Mouse (Mus musculus): Measurements from ENCODE around the gene Catsper4. TPM values are rescaled to one million over a fixed set of nuclear protein-coding genes. Genes with fewer than 3 reads are reported as not detected.

The Catsper4 gene
- polyA plus RNA-seq, 1 experiment from 2014 or later, result 0.26 TPM

- H3K36me3 ChIP-seq, result no peaks in the 10 kb centered on the region
- H3K27me3 ChIP-seq (replicated peaks), result peaks cover 20% of the 10 kb centered on the region
- no peaks in the 10 kb centered on the region for H3K9me3 ChIP-seq
- H3K4me3 ChIP-seq (replicated peaks), result no peak overlapping the region
- H3K27ac ChIP-seq, result peak overlapping the region; percentile 16; the same call in 1 of the 2 replicates
- H3K9ac ChIP-seq, result no peak overlapping the region
- peaks cover 28% of the 10 kb centered on the region for H3K4me1 ChIP-seq
- 23% methylated on average over 19 of the region's 19 CpGs for WGBS
- ATAC-seq (ENCODE audit: insufficient read depth, low FRiP score, low read depth), result 0 out of 2 replicates have a peak, but pooled peaks have one; percentile 8
- peak overlapping the region; percentile 17; the same call in 1 of the 2 replicates for H3K4me2 ChIP-seq
Measured at GRCm38 (mm10) chr4:134256407-134257197, 29.4 kb upstream of the Catsper4 start.

- Histone ChIP-seq H3K9ac (no peak overlapping the region), H3K36me3 (no peaks in the 10 kb centered on the region), H3K4me1 (peaks cover 35% of the 10 kb centered on the region), H3K27me3 (replicated peaks) (peaks cover 28% of the 10 kb centered on the region), H3K4me3 (replicated peaks) (no peak overlapping the region), H3K9me3 (no peaks in the 10 kb centered on the region), H3K4me2 (no peak overlapping the region), H3K27ac (no peak overlapping the region)
- ATAC-seq (ENCODE audit: insufficient read depth, low FRiP score, low read depth), result no peak
- 43% methylated on average over 4 of the region's 4 CpGs for WGBS
Measured at GRCm38 (mm10) chr4:134255854-134256253, 28.7 kb upstream of the Catsper4 start.

GRCm38 (mm10) chr4:134254835-134255234 is 27.7 kb upstream of the Catsper4 start:
- no peaks in the 10 kb centered on the region for H3K9me3 ChIP-seq
- no peak overlapping the region for H3K9ac ChIP-seq
- H3K4me3 ChIP-seq (replicated peaks), result no peak overlapping the region
- WGBS, result 50% methylated on average over 3 of the region's 3 CpGs
- no peak overlapping the region for H3K4me2 ChIP-seq
- H3K36me3 ChIP-seq, result no peaks in the 10 kb centered on the region
- H3K4me1 ChIP-seq, result peaks cover 44% of the 10 kb centered on the region
- no peak for ATAC-seq (ENCODE audit: insufficient read depth, low FRiP score, low read depth)
- peaks cover 38% of the 10 kb centered on the region for H3K27me3 ChIP-seq (replicated peaks)
- H3K27ac ChIP-seq, result no peak overlapping the region

GRCm38 (mm10) chr4:134253722-134254324 is 26.6 kb upstream of the Catsper4 start, which contains the start of gene Grrp1:
Grrp1 (minus strand) TSS chr4:134254106.
- ATAC-seq (ENCODE audit: insufficient read depth, low FRiP score, low read depth), result no peak
- no peaks in the 10 kb centered on the region for H3K36me3 ChIP-seq
- H3K27me3 ChIP-seq (replicated peaks), result peaks cover 40% of the 10 kb centered on the region
- peak within 1 kb of the TSS; percentile 47 for H3K4me3 ChIP-seq (replicated peaks)
- H3K4me2 ChIP-seq, result peak within 1 kb of the TSS; percentile 43
- H3K4me1 ChIP-seq, result peaks cover 51% of the 10 kb centered on the region
- H3K9me3 ChIP-seq, result no peaks in the 10 kb centered on the region
- H3K9ac ChIP-seq, result no peak within 1 kb of the TSS; the same call in 1 of the 2 replicates
- 0 out of 2 replicates have a peak within 1 kb of the TSS, but pooled peaks have one; percentile 1 for H3K27ac ChIP-seq
- 3% methylated on average over 13 of the region's 13 CpGs for WGBS

GRCm38 (mm10) chr4:134252911-134253721 is 25.9 kb upstream of the Catsper4 start:
- peaks cover 44% of the 10 kb centered on the region for H3K27me3 ChIP-seq (replicated peaks)
- ATAC-seq (ENCODE audit: insufficient read depth, low FRiP score, low read depth), result no peak
- H3K4me3 ChIP-seq (replicated peaks), result peak overlapping the region; percentile 47
- peak overlapping the region; percentile 43 for H3K4me2 ChIP-seq
- WGBS, result 28% methylated on average over 15 of the region's 15 CpGs
- H3K9ac ChIP-seq, result no peak overlapping the region; the same call in 1 of the 2 replicates
- no peaks in the 10 kb centered on the region for H3K9me3 ChIP-seq
- H3K36me3 ChIP-seq, result no peaks in the 10 kb centered on the region
- H3K27ac ChIP-seq, result 0 out of 2 replicates have a peak overlapping the region, but pooled peaks have one; percentile 1
- H3K4me1 ChIP-seq, result peaks cover 51% of the 10 kb centered on the region

GRCm38 (mm10) chr4:134252131-134252910 is 25.1 kb upstream of the Catsper4 start:
- Histone ChIP-seq H3K4me1 (peaks cover 51% of the 10 kb centered on the region), H3K4me3 (replicated peaks) (peak overlapping the region; percentile 47), H3K27ac (no peak overlapping the region), H3K27me3 (replicated peaks) (peaks cover 49% of the 10 kb centered on the region), H3K36me3 (no peaks in the 10 kb centered on the region), H3K9me3 (no peaks in the 10 kb centered on the region), H3K9ac (no peak overlapping the region), H3K4me2 (peak overlapping the region; percentile 96)
- no peak for ATAC-seq (ENCODE audit: insufficient read depth, low FRiP score, low read depth)
- 20% methylated on average over 22 of the region's 22 CpGs for WGBS

GRCm38 (mm10) chr4:134251241-134252130 is 24.3 kb upstream of the Catsper4 start:
- WGBS, result 2% methylated on average over 91 of the region's 91 CpGs
- no peak overlapping the region for H3K27ac ChIP-seq

GRCm38 (mm10) chr4:134250930-134251240 is 23.7 kb upstream of the Catsper4 start:
- peaks cover 55% of the 10 kb centered on the region for H3K27me3 ChIP-seq (replicated peaks)
- no peaks in the 10 kb centered on the region for H3K9me3 ChIP-seq
- no peaks in the 10 kb centered on the region for H3K36me3 ChIP-seq
- 25% methylated on average over 10 of the region's 10 CpGs for WGBS
- peak overlapping the region; percentile 40; the same call in 1 of the 2 replicates for H3K9ac ChIP-seq
- H3K27ac ChIP-seq, result no peak overlapping the region
- peak overlapping the region; percentile 47 for H3K4me3 ChIP-seq (replicated peaks)
- peak overlapping the region; percentile 96 for H3K4me2 ChIP-seq
- no peak for ATAC-seq (ENCODE audit: insufficient read depth, low FRiP score, low read depth)
- H3K4me1 ChIP-seq, result peaks cover 42% of the 10 kb centered on the region

More at GRCm38 (mm10) chr4:134251241-134252130, 24.3 kb upstream of the Catsper4 start:
- peak overlapping the region; percentile 40; the same call in 1 of the 2 replicates for H3K9ac ChIP-seq
- no peaks in the 10 kb centered on the region for H3K36me3 ChIP-seq
- peak overlapping the region; percentile 47 for H3K4me3 ChIP-seq (replicated peaks)
- ATAC-seq (ENCODE audit: insufficient read depth, low FRiP score, low read depth), result no peak
- peaks cover 46% of the 10 kb centered on the region for H3K4me1 ChIP-seq
- peak overlapping the region; percentile 96 for H3K4me2 ChIP-seq
- H3K9me3 ChIP-seq, result no peaks in the 10 kb centered on the region
- peaks cover 55% of the 10 kb centered on the region for H3K27me3 ChIP-seq (replicated peaks)

GRCm38 (mm10) chr4:134250116-134250929 is 23.1 kb upstream of the Catsper4 start:
- Histone ChIP-seq H3K36me3 (no peaks in the 10 kb centered on the region), H3K27ac (no peak overlapping the region), H3K4me1 (peaks cover 42% of the 10 kb centered on the region), H3K9me3 (no peaks in the 10 kb centered on the region), H3K9ac (peak overlapping the region; percentile 40; the same call in 1 of the 2 replicates), H3K4me3 (replicated peaks) (peak overlapping the region; percentile 42), H3K27me3 (replicated peaks) (peaks cover 55% of the 10 kb centered on the region), H3K4me2 (peak overlapping the region; percentile 96)
- ATAC-seq (ENCODE audit: insufficient read depth, low FRiP score, low read depth), result no peak
- WGBS, result 20% methylated on average over 27 of the region's 27 CpGs

- H3K36me3 ChIP-seq, result no peaks in the 10 kb centered on the region
- 0 out of 2 replicates have a peak overlapping the region, but pooled peaks have one; percentile 29 for H3K9ac ChIP-seq
- H3K9me3 ChIP-seq, result no peaks in the 10 kb centered on the region
- 2% methylated on average over 30 of the region's 30 CpGs for WGBS
- peaks cover 46% of the 10 kb centered on the region for H3K4me1 ChIP-seq
- ATAC-seq (ENCODE audit: insufficient read depth, low FRiP score, low read depth), result peak; percentile 20; the same call in 1 of the 2 replicates
- H3K4me3 ChIP-seq (replicated peaks), result peak overlapping the region; percentile 42
- H3K27me3 ChIP-seq (replicated peaks), result peaks cover 55% of the 10 kb centered on the region
- H3K27ac ChIP-seq, result no peak overlapping the region
- peak overlapping the region; percentile 96 for H3K4me2 ChIP-seq
Measured at GRCm38 (mm10) chr4:134249651-134250050, 22.5 kb upstream of the Catsper4 start.
